Mouse (Mus musculus): ENCODE results near the gene Golga5.

GRCm38 (mm10) chr12:102501848-102502595 lies 33.1 kb downstream of the Golga5 start:
- no peak for TF ChIP-seq CHD2 (IDR thresholded peaks at IDR 0.05; ENCODE audit: low read depth, low read length)
- TF ChIP-seq HCFC1 (IDR thresholded peaks at IDR 0.05; ENCODE audit: borderline replicate concordance, insufficient read depth, low read length) = no peak
- TF ChIP-seq ZNF384 (IDR thresholded peaks at IDR 0.05; ENCODE audit: low read depth, low read length) = no peak
- no peak for TF ChIP-seq MAFK (IDR thresholded peaks at IDR 0.05; ENCODE audit: insufficient read depth, low read depth, low read length)
- TF ChIP-seq ZC3H11A (IDR thresholded peaks at IDR 0.05; ENCODE audit: borderline replicate concordance, low read depth, low read length) = no peak

Data from ES-E14 (cell line).